Mouse (Mus musculus) lung, adult 2 months (tissue): ENCODE data around the gene Cdkn1c.

Experiments used
- CTCF ChIP-seq: fragments of 200-500 bp; IDR thresholded peaks from 2 replicates; pipeline ENCODE4 v1.5.1; 2011; ENCODE audit warnings: mild to moderate bottlenecking, low read length, control low read depth; ENCODE audit not compliant: insufficient read depth
- POLR2A ChIP-seq: fragments of 200-500 bp; IDR thresholded peaks from 2 replicates; pipeline ENCODE4 v1.6.1; 2011; ENCODE audit warnings: low read depth, mild to moderate bottlenecking, control low read depth, low read length, borderline replicate concordance; ENCODE audit errors: extremely low read depth

GRCm38 (mm10) chr7:143476702-143477335, 16.0 kb upstream of the Cdkn1c start:
- no peak for TF ChIP-seq POLR2A
- no peak for TF ChIP-seq CTCF
